Mouse (Mus musculus) liver, embryonic 18 days (tissue): Measurements from ENCODE around the gene Gm21721. TPM values are rescaled to one million over a fixed set of nuclear protein-coding genes. Genes with fewer than 3 reads are reported as not detected.

ENCODE experiments used
- polyA plus RNA-seq: library from polyadenylated mRNA; depleted of rRNA; stranded (reverse); fragments of >200 nt; gene quantifications from 2 replicates; pipeline ENCODE4 v1.2.3, GENCODE M21; 2012; rRNA removed

The Gm21721 gene
- not detected in 2 replicates for polyA plus RNA-seq

DNA sequence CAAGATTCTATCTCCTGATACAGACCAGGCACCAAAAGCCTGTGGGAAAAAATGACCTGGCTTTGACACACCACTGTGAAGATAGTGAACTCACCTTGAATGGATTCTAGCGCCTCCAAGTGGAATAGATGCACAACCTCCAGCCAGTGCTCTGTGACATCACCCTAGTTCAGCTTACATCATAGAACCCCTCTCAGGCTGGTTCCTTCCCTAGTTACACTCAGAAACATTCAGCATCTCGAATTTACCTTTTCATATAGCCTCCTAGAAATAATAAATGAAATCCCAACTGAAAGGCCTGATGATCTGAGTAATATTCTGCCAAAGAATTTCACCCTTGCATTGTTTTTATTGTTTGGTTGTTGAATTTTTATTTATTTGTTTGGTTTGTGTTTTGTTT lies at the start of gene Gm21721:
Gene Gm21721 (minus strand): TSS at position 101 of the 400 bp plus-strand sequence.

Other genes starting within 250 kb of the Gm21721 start
- gene Gm21292, start 68.3 kb downstream of the Gm21721 start, polyA plus RNA-seq, result not detected in 2 replicates
- gene Gm21812, start 145.0 kb upstream of the Gm21721 start, polyA plus RNA-seq, result not detected in 2 replicates
- not detected in 2 replicates for gene Gm21874, start 214.0 kb upstream of the Gm21721 start, polyA plus RNA-seq